Mouse (Mus musculus) kidney, postnatal 25 days (tissue): ENCODE measurements around the gene Olfr418.
"Not testable (repeated sequence)": the region's sequence is repeated elsewhere in the genome, so short reads cannot be mapped to it uniquely, and the experiment has no call there.

ENCODE experiments used
- DNase-seq, 2 experiments: peaks; one replicate each; pipeline ENCODE4 v3.0.0; 2021; ENCODE audit warnings: mixed read lengths in 2 of 2

Gene Olfr418

DNA sequence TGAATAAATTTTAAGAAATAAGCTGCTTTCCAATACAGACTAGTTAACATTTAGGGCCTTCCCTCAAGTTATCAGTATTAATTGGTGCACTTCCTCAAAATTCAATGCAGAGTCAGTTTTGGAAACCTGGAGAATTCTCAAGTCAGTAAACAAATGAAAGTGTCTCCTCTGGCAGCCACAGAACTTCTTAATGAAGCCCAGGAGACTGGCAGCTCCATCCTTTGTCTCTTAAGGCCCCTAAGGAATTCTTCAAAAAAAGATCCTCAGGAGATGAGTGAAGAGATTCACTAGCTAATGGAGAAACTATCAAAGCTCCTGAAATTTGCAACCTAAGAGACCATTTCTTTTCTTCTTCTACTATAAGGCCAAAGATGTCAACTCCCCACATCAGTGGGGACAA, at the start of gene Olfr418:
Gene Olfr418 (plus strand): TSS at position 301 of the 400 bp plus-strand sequence.
- no peak for DNase-seq

DNA sequence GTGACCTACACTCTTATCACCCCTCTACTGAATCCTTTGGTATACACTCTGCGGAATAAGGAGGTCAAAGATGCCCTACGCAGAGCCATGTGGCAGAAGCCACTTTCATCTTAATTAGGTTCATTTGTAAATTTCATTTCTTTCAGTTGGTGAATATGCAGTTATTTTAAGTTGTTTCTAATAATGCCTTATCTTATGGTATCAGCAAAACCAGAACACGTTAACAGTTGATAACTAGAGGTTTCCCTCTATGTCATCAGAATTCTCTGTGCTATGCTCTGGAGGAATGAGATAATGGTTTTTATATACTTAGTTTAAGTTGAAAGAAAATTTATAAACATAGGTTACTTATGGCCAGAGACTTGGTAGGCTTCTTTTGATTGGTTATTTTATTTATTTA, 49.3 kb upstream of the Olfr418 start:
- DNase-seq = no peak

DNA sequence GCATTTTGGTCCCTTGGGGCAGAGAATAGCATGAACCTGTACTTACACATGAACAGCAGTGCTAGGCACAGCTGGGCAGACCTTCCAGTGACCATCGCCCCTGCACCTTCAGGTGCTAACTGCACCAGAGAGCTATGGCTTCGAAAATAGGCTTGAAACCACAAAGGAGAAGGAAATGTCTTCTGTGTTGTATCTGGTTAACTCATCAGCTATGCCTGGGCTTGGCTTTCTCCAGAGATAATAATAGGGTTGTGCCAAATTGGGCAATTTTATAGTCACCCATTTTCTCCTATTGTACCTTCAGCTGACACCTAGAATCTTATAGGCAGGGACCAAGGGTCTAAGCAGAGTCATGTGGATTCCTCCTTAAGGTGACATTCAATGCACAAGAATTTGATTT, 38.7 kb upstream of the Olfr418 start, which contains the start of gene Fcer1a:
Gene Fcer1a (minus strand): TSS at position 134 of the 400 bp plus-strand sequence.
- DNase-seq = no peak

DNA sequence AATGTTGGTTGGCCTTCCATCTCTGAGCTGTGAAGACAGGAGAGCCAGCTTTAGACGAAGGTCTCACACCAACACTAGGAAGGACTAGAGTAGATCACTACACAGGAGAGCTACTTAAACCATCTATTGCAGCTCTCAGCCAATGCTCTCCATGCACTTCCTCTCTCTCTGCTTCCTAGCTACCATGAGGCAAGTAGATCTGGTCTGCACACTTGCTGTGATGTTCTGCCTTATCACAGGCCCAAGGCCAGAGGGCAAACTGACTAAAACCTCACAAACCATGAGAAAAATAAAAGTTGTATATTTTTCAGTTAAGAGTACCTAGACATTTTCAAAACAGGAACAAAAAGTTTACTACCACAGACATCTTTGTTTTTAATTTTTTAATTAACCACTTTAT, 28.8 kb upstream of the Olfr418 start:
- not testable (repeated sequence) for DNase-seq

DNA sequence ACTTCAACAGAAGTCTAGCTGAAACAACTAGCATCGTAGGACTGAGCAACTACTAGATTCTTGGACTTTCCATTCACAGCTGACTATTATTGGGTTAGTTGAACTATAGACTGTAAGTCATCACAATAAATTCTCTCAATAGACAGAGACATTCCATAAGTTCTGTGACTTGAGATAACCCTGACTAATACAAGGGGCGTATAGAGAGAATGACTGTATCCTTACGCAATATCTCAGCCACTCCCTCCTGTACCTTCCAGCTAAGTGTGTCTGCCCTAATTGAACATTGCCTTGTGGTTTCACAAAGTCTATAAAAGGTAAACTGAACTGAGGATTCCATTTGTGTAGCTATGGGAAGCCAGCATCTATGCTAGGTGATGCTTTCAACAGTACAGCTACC, 15.9 kb upstream of the Olfr418 start:
- DNase-seq = no peak

DNA sequence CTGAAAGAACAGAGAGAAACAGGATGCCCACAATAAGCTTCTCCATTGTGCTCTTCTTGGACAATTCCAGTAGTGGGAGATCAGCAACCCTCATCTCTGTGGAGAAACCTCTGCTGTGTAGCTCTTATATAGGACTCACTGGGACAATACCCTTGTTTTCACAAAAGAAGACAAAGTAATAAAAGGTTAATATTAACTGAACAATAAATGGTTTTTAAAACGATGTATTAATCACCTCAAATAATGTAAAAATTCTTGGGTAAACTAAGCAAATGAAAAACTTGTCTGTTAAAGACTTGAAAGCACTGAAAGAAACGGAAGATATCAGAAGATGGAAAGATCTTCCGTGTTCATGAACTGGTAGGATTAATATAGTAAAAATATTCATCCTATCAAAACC, 11.9 kb downstream of the Olfr418 start, which contains the start of gene Mptx2:
Gene Mptx2 (minus strand): TSS at position 101 of the 400 bp plus-strand sequence.
- DNase-seq = no peak

DNA sequence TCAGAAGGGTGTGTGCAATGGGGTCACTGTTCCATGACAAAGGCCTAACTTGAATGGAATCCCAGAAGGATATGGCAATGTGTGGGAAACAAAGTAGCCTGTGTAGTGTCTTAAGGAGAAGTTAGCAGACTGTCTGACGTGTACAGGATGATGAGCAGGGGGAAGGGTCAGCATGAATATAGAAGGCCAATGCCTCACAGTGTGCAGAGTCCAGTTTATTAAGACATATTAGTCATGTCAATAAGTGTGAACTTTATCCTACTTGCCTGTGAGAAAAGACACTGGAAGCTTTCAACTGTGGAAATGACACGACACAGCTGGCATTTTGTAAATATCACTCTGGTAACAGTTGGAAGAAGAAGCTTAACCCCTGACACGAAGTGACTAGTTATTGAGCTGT, 37.0 kb downstream of the Olfr418 start:
- not testable (repeated sequence) for DNase-seq

DNA sequence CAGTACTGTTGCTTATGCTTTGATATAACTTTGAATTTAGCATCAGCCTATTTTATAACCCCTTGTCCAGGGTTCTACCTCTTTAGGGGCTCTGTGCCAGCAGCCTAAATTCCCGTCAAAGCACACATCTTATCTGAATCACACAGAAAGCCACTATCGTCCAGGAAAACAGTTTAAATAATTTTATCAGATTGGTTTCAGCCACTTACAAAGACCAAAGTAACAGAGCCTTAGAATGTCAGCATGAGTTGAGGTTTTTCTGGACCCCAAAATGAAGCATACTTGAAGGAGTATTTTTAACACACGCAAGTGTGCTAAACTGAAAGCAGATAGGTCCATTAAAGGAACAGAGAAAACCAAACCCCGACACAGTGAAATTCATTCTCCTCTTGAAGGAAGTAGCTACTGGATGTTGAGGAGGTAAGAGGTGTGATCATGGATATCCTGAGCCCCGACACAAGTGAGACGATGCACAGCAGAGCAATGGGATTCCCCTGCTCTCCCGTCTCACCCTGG, 47.8 kb downstream of the Olfr418 start:
- DNase-seq = not testable (repeated sequence)

DNA sequence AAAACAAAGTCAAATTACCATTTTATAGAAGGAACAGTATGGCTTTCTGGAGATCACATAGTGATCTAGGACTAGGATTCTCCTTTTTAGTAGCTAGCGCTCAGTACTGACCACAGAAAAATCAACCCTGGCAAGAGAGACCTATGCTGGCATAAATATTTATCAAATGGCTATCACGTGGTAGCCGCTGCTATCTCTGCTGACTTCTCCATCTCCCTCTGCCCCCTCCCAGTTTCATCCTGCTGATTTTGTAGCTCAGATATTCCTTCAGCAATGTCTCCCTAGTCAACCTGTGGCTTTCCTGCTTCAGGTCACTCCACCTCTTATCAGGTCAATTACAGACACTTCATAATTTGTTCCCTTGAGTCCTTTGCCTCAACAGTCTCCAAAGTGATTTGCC, 49.9 kb downstream of the Olfr418 start:
- no peak for DNase-seq

DNA sequence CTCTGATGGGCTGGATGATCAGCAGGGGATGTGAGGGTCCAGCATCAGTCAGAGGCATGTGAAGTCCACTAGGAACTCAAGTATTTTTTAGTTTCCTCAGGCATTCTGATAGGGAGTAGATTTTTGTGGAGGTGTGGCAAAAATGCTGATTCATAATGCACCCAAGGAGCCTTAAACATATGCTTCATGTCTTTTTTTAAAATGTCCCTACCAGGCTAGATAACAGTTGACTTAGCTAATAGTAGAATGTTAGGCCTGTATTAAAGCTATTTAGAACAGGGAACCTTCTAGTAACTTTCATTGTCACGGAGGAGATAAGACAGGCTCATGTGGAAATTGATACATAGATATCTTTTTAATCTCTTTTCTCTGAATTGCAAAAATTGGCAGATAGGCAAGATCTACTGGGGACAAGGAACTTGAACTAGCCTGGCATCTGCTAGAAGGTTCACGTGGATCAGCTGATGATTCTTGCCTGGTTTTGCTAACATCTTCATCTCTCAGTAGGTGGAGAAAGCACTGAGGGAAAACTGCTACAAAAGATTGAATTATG, 52.2 kb downstream of the Olfr418 start:
- no peak for DNase-seq

DNA sequence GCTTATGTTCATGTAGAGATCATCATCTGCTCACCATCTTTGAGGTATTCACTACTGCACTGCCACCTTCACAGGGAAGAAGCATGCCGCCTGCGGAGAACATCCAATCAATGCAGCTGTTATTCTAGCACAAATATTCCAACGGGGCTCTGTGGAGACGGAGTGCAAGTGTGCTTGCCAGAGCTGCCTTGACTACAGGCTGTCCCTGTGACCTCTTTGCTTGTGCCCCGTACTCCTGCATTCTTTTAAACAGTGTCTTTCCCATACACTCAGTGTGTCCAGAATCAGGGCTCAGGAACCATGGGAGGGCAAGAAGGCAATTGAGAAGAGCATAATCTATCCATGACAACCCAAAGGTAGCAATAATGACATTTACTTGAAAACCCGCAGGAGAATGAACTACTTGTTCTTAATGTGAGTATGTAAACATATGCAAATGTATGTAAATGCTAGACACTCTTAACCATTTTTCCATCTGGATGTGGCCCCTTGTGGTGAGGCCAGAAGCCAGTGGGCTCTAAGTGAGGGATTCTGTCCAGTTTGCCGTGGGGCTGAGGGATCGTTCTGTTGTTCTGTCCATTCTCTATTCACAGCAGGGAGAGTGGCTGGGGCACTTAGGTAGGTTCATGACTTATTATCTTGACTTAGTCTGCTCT, 55.9 kb downstream of the Olfr418 start:
- no peak for DNase-seq

DNA sequence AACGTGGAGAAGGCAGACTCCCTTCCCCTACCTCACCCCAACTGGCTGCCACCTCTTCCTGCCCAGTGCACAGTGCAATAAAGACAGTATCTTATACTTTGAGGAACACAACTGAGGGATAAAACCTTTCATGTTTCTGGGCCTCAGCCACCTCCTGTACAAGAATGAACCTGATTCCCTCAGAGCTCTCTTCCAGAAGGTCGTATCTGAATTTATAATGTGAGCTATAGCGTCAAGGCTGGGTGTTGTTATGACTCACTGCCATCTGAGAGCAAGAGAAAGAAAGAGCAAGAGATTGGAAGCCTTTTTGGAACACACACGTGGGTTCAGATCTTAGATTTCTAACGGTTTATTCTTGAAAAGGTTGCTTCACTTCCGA, 56.4 kb downstream of the Olfr418 start:
- DNase-seq = no peak
